In genomic region chr2:24679012-24679651, GRCm38 (mm10) we compare ENCODE assay signal across 7 mouse cellular contexts.
DNase-seq lines count a peak whose midpoint lies in the region; ATAC-seq lines count a peak whose summit lies in the region.

No protein-coding gene starts in this region.

- peaks cover 9% of the 10 kb centered on the region; the same call in 1 of the 2 replicates for H3K4me1 ChIP-seq in forebrain, embryonic 13.5 days
- H3K4me1 ChIP-seq in hindbrain, embryonic 16.5 days (ENCODE audit: control insufficient read depth, insufficient read depth, low read depth, low read length), result peaks cover 4% of the 10 kb centered on the region; the same call in 1 of the 2 replicates
- H3K4me1 ChIP-seq in limb, embryonic 13.5 days, result peaks cover 4% of the 10 kb centered on the region; the same call in 1 of the 2 replicates
- peaks cover 7% of the 10 kb centered on the region for H3K4me1 ChIP-seq in midbrain, embryonic 12.5 days

- 0 out of 2 replicates have a peak, but pooled peaks cover 8% of the 10 kb centered on the region for H3K27me3 ChIP-seq in forebrain, embryonic 13.5 days
- no peaks in the 10 kb centered on the region for H3K27me3 ChIP-seq in hindbrain, embryonic 16.5 days (replicated peaks; ENCODE audit: control insufficient read depth, insufficient read depth, low read length)
- peaks cover 28% of the 10 kb centered on the region for H3K27me3 ChIP-seq in limb, embryonic 13.5 days
- peaks cover 20% of the 10 kb centered on the region for H3K27me3 ChIP-seq in midbrain, embryonic 12.5 days

- peak; percentile 68 for DNase-seq in ES-CJ7 (ENCODE audit: low read depth, low spot score)
- DNase-seq in adrenal gland, postnatal 10 days, result peak; percentile 38
- DNase-seq in spleen, postnatal 14 days (ENCODE audit: low spot score in 2 of 2), result peak; percentile 15 to 31

- H3K4me2 ChIP-seq in forebrain, embryonic 13.5 days, result peak overlapping the region; percentile 55
- H3K4me2 ChIP-seq in hindbrain, embryonic 16.5 days (ENCODE audit: low read length), result peak overlapping the region; percentile 24
- H3K4me2 ChIP-seq in limb, embryonic 13.5 days (replicated peaks), result peak overlapping the region; percentile 65
- H3K4me2 ChIP-seq in midbrain, embryonic 12.5 days (replicated peaks), result peak overlapping the region; percentile 47

- H3K4me3 ChIP-seq in forebrain, embryonic 13.5 days, result peak overlapping the region; percentile 25
- H3K4me3 ChIP-seq in hindbrain, embryonic 16.5 days (ENCODE audit: low read length), result 0 out of 2 replicates have a peak overlapping the region, but pooled peaks have one; percentile 8
- H3K4me3 ChIP-seq in limb, embryonic 13.5 days, result peak overlapping the region; percentile 34
- H3K4me3 ChIP-seq in midbrain, embryonic 12.5 days, result peak overlapping the region; percentile 21

- H3K9me3 ChIP-seq in forebrain, embryonic 13.5 days (replicated peaks), result no peaks in the 10 kb centered on the region
- no peaks in the 10 kb centered on the region for H3K9me3 ChIP-seq in hindbrain, embryonic 16.5 days (ENCODE audit: control insufficient read depth, low read length)
- no peaks in the 10 kb centered on the region for H3K9me3 ChIP-seq in limb, embryonic 13.5 days
- no peaks in the 10 kb centered on the region for H3K9me3 ChIP-seq in midbrain, embryonic 12.5 days

- no peak overlapping the region for H3K9ac ChIP-seq in forebrain, embryonic 13.5 days
- H3K9ac ChIP-seq in hindbrain, embryonic 16.5 days (ENCODE audit: low read depth, low read length), result no peak overlapping the region
- peak overlapping the region; percentile 43; the same call in 1 of the 2 replicates for H3K9ac ChIP-seq in limb, embryonic 13.5 days
- H3K9ac ChIP-seq in midbrain, embryonic 12.5 days (replicated peaks), result no peak overlapping the region; the same call in 1 of the 2 replicates

- no peak overlapping the region for H3K27ac ChIP-seq in forebrain, embryonic 13.5 days
- H3K27ac ChIP-seq in hindbrain, embryonic 16.5 days (ENCODE audit: low read depth, low read length), result no peak overlapping the region
- H3K27ac ChIP-seq in limb, embryonic 13.5 days, result no peak overlapping the region
- H3K27ac ChIP-seq in midbrain, embryonic 12.5 days (replicated peaks), result no peak overlapping the region

- 33% methylated on average over 50 of the region's 50 CpGs for WGBS in forebrain, embryonic 13.5 days
- WGBS in hindbrain, embryonic 16.5 days, result 32% methylated on average over 48 of the region's 50 CpGs
- 25% methylated on average over 50 of the region's 50 CpGs for WGBS in limb, embryonic 13.5 days
- 35% methylated on average over 50 of the region's 50 CpGs for WGBS in midbrain, embryonic 12.5 days

- peak; percentile 67 for ATAC-seq in forebrain, embryonic 13.5 days
- peak; percentile 67 for ATAC-seq in hindbrain, embryonic 16.5 days
- peak; percentile 57; the same call in 1 of the 2 replicates for ATAC-seq in limb, embryonic 13.5 days (ENCODE audit: low FRiP score, low read depth)
- ATAC-seq in midbrain, embryonic 12.5 days (ENCODE audit: low FRiP score, low read depth), result peak; percentile 67

- H3K36me3 ChIP-seq in forebrain, embryonic 13.5 days (ENCODE audit: poor library complexity, severe bottlenecking), result peaks cover 17% of the 10 kb centered on the region
- H3K36me3 ChIP-seq in hindbrain, embryonic 16.5 days (ENCODE audit: control insufficient read depth, insufficient read depth, low read length), result peaks cover 9% of the 10 kb centered on the region; the same call in 1 of the 2 replicates
- H3K36me3 ChIP-seq in limb, embryonic 13.5 days, result no peaks in the 10 kb centered on the region
- H3K36me3 ChIP-seq in midbrain, embryonic 12.5 days, result peaks cover 13% of the 10 kb centered on the region; the same call in 1 of the 2 replicates
